Mouse (Mus musculus) embryonic facial prominence, embryonic 10.5 days (tissue): ENCODE results near the gene Dmgdh. TPM values are rescaled to one million over a fixed set of nuclear protein-coding genes. Genes with fewer than 3 reads are reported as not detected.

Experiments
- DNase-seq: peaks from one replicate; pipeline ENCODE4 v3.0.0-alpha.2; 2017; ENCODE audit warnings: low spot score
- H3K27ac ChIP-seq: fragments of 300-500 bp; sonication (generic); replicated peaks from 2 replicates; pipeline ENCODE4 v1.5.1; 2016; ENCODE audit warnings: mild to moderate bottlenecking
- H3K27me3 ChIP-seq: fragments of 300-500 bp; sonication (generic); replicated peaks from 2 replicates; pipeline ENCODE4 v1.6.1; 2016; ENCODE audit warnings: low read depth, mild to moderate bottlenecking; ENCODE audit not compliant: poor library complexity, severe bottlenecking
- H3K36me3 ChIP-seq: fragments of 300-500 bp; sonication (generic); replicated peaks from 2 replicates; pipeline ENCODE4 v1.6.1; 2016; ENCODE audit warnings: mild to moderate bottlenecking, moderate library complexity
- H3K4me1 ChIP-seq: fragments of 300-500 bp; sonication (generic); 2 replicates; pipeline ENCODE4 v1.6.1; 2016
- H3K4me3 ChIP-seq: fragments of 300-500 bp; sonication (generic); 2 replicates; pipeline ENCODE4 v1.5.1; 2016; ENCODE audit warnings: mild to moderate bottlenecking, moderate library complexity
- H3K9me3 ChIP-seq: fragments of 300-500 bp; sonication (generic); 2 replicates; pipeline ENCODE4 v1.6.1; 2016; ENCODE audit warnings: mild to moderate bottlenecking
- WGBS: fragments of 180-500 bp; shearing (Covaris S2); methylation state at CpG from one replicate; pipeline ENCODE4 v1.1.7; 2016; 5-methylcytosine and 5-hydroxymethylcytosine counted together
- polyA plus RNA-seq: library from polyadenylated mRNA; unstranded; fragments of >200 nt; fragmentation: Nextera tagmentation; extraction: Ambion mirVana; gene quantifications from 2 replicates; pipeline ENCODE4 v1.2.1, GENCODE M21; 2016

The Dmgdh gene
- polyA plus RNA-seq, 1 experiment from 2014 or later: 0.06 TPM

GRCm38 (mm10) chr13:93673296-93673695, 937 bp upstream of the Dmgdh start:
- WGBS: 75% methylated on average over 2 of the region's 2 CpGs

GRCm38 (mm10) chr13:93676864-93677263, 2.6 kb downstream of the Dmgdh start:
- Histone ChIP-seq H3K4me1 (peaks cover 10% of the 10 kb centered on the region), H3K27ac (no peak overlapping the region), H3K9me3 (no peaks in the 10 kb centered on the region), H3K4me3 (no peak overlapping the region), H3K27me3 (peaks cover 29% of the 10 kb centered on the region), H3K36me3 (no peaks in the 10 kb centered on the region)
- WGBS: 79% methylated on average over 9 of the region's 9 CpGs
- DNase-seq: no peak

More at GRCm38 (mm10) chr13:93673296-93673695, 937 bp upstream of the Dmgdh start:
- Histone ChIP-seq H3K4me3 (no peak overlapping the region), H3K27me3 (peaks cover 29% of the 10 kb centered on the region), H3K4me1 (peaks cover 10% of the 10 kb centered on the region), H3K27ac (no peak overlapping the region), H3K36me3 (no peaks in the 10 kb centered on the region), H3K9me3 (no peaks in the 10 kb centered on the region)
- no peak for DNase-seq

- Histone ChIP-seq H3K4me3 (no peak overlapping the region), H3K27me3 (no peaks in the 10 kb centered on the region), H3K9me3 (no peaks in the 10 kb centered on the region), H3K27ac (no peak overlapping the region), H3K4me1 (peaks cover 8% of the 10 kb centered on the region), H3K36me3 (no peaks in the 10 kb centered on the region)
- no peak for DNase-seq
Observed at GRCm38 (mm10) chr13:93683336-93683735, 9.1 kb downstream of the Dmgdh start.

- Histone ChIP-seq H3K4me3 (no peak overlapping the region), H3K27me3 (no peaks in the 10 kb centered on the region), H3K9me3 (no peaks in the 10 kb centered on the region), H3K4me1 (peaks cover 8% of the 10 kb centered on the region), H3K36me3 (no peaks in the 10 kb centered on the region), H3K27ac (no peak overlapping the region)
- DNase-seq: no peak
- whole genome bisulfite sequencing: 80% methylated on average over 4 of the region's 4 CpGs
Observed at GRCm38 (mm10) chr13:93685226-93685625, 11.0 kb downstream of the Dmgdh start.

- DNase-seq: no peak
- Histone ChIP-seq H3K4me1 (peaks cover 8% of the 10 kb centered on the region), H3K27ac (no peak overlapping the region), H3K36me3 (no peaks in the 10 kb centered on the region), H3K4me3 (no peak overlapping the region), H3K27me3 (no peaks in the 10 kb centered on the region), H3K9me3 (no peaks in the 10 kb centered on the region)
- WGBS: 15% methylated on average over 5 of the region's 5 CpGs
Observed at GRCm38 (mm10) chr13:93687321-93687720, 13.1 kb downstream of the Dmgdh start.

- H3K4me1 ChIP-seq: peaks cover 8% of the 10 kb centered on the region
- no peaks in the 10 kb centered on the region for H3K9me3 ChIP-seq
- H3K36me3 ChIP-seq: no peaks in the 10 kb centered on the region
- H3K4me3 ChIP-seq: no peak overlapping the region
- DNase-seq: no peak
- no peaks in the 10 kb centered on the region for H3K27me3 ChIP-seq
- 95% methylated on average over 3 of the region's 3 CpGs for WGBS
- no peak overlapping the region for H3K27ac ChIP-seq
Observed at GRCm38 (mm10) chr13:93689566-93689965, 15.3 kb downstream of the Dmgdh start.

- Histone ChIP-seq H3K27me3 (no peaks in the 10 kb centered on the region), H3K4me1 (peaks cover 8% of the 10 kb centered on the region), H3K9me3 (no peaks in the 10 kb centered on the region), H3K4me3 (no peak overlapping the region), H3K36me3 (no peaks in the 10 kb centered on the region), H3K27ac (no peak overlapping the region)
- no peak for DNase-seq
- WGBS: 87% methylated on average over 1 of the region's 1 CpGs
Observed at GRCm38 (mm10) chr13:93690821-93691220, 16.6 kb downstream of the Dmgdh start.

GRCm38 (mm10) chr13:93698866-93699265, 24.6 kb downstream of the Dmgdh start:
- H3K4me1 ChIP-seq: no peaks in the 10 kb centered on the region
- H3K36me3 ChIP-seq: no peaks in the 10 kb centered on the region
- no peak for DNase-seq
- 93% methylated on average over 6 of the region's 6 CpGs for WGBS
- no peaks in the 10 kb centered on the region for H3K9me3 ChIP-seq
- H3K27me3 ChIP-seq: no peaks in the 10 kb centered on the region
- no peak overlapping the region for H3K4me3 ChIP-seq
- no peak overlapping the region for H3K27ac ChIP-seq

- no peaks in the 10 kb centered on the region for H3K9me3 ChIP-seq
- no peak overlapping the region for H3K4me3 ChIP-seq
- H3K4me1 ChIP-seq: peaks cover 5% of the 10 kb centered on the region
- H3K27me3 ChIP-seq: no peaks in the 10 kb centered on the region
- no peak overlapping the region for H3K27ac ChIP-seq
- no peaks in the 10 kb centered on the region for H3K36me3 ChIP-seq
- WGBS: 62% methylated on average over 4 of the region's 4 CpGs
- no peak for DNase-seq
Observed at GRCm38 (mm10) chr13:93705697-93706096, 31.5 kb downstream of the Dmgdh start.

GRCm38 (mm10) chr13:93707271-93707670, 33.0 kb downstream of the Dmgdh start:
- 88% methylated on average over 4 of the region's 4 CpGs for WGBS
- H3K36me3 ChIP-seq: no peaks in the 10 kb centered on the region

GRCm38 (mm10) chr13:93710325-93710724, 36.1 kb downstream of the Dmgdh start:
- Histone ChIP-seq H3K27ac (no peak overlapping the region), H3K4me1 (peaks cover 5% of the 10 kb centered on the region), H3K4me3 (no peak overlapping the region), H3K27me3 (no peaks in the 10 kb centered on the region), H3K36me3 (no peaks in the 10 kb centered on the region), H3K9me3 (no peaks in the 10 kb centered on the region)
- DNase-seq: no peak
- WGBS: 88% methylated on average over 4 of the region's 4 CpGs

More at GRCm38 (mm10) chr13:93707271-93707670, 33.0 kb downstream of the Dmgdh start:
- Histone ChIP-seq H3K4me3 (no peak overlapping the region), H3K9me3 (no peaks in the 10 kb centered on the region), H3K27ac (no peak overlapping the region), H3K27me3 (no peaks in the 10 kb centered on the region), H3K4me1 (peaks cover 5% of the 10 kb centered on the region)
- no peak for DNase-seq

- 93% methylated on average over 4 of the region's 4 CpGs for WGBS
- no peak for DNase-seq
- no peaks in the 10 kb centered on the region for H3K4me1 ChIP-seq
Observed at GRCm38 (mm10) chr13:93711226-93711625, 37.0 kb downstream of the Dmgdh start.

GRCm38 (mm10) chr13:93712362-93712761, 38.1 kb downstream of the Dmgdh start:
- H3K4me3 ChIP-seq: no peak overlapping the region
- no peak for DNase-seq
- no peak overlapping the region for H3K27ac ChIP-seq
- no peaks in the 10 kb centered on the region for H3K9me3 ChIP-seq
- H3K4me1 ChIP-seq: 0 out of 2 replicates have a peak, but pooled peaks cover 5% of the 10 kb centered on the region
- 92% methylated on average over 4 of the region's 4 CpGs for WGBS
- no peaks in the 10 kb centered on the region for H3K36me3 ChIP-seq
- no peaks in the 10 kb centered on the region for H3K27me3 ChIP-seq

More at GRCm38 (mm10) chr13:93711226-93711625, 37.0 kb downstream of the Dmgdh start:
- H3K4me3 ChIP-seq: no peak overlapping the region
- no peaks in the 10 kb centered on the region for H3K27me3 ChIP-seq
- no peaks in the 10 kb centered on the region for H3K9me3 ChIP-seq
- no peaks in the 10 kb centered on the region for H3K36me3 ChIP-seq
- no peak overlapping the region for H3K27ac ChIP-seq

- no peaks in the 10 kb centered on the region for H3K36me3 ChIP-seq
- no peaks in the 10 kb centered on the region for H3K27me3 ChIP-seq
- H3K9me3 ChIP-seq: no peaks in the 10 kb centered on the region
- H3K4me1 ChIP-seq: 0 out of 2 replicates have a peak, but pooled peaks cover 6% of the 10 kb centered on the region
- no peak for DNase-seq
- no peak overlapping the region for H3K27ac ChIP-seq
- H3K4me3 ChIP-seq: no peak overlapping the region
- 89% methylated on average over 3 of the region's 3 CpGs for WGBS
Observed at GRCm38 (mm10) chr13:93713826-93714225, 39.6 kb downstream of the Dmgdh start.
